Mouse (Mus musculus) brain, adult 10 weeks (tissue): Measurements from ENCODE around the gene Pgpep1. TPM values are rescaled to one million over a fixed set of nuclear protein-coding genes. Genes with fewer than 3 reads are reported as not detected.

Experiments
- polyA plus RNA-seq: library from polyadenylated mRNA; stranded (reverse); fragments of 350-450 nt; fragmentation: Illumina TruSeq; extraction: RNeasy Lipid Tissue Mini Kit (QIAGEN cat#74804); gene quantifications from one replicate; pipeline ENCODE4 v1.2.3, GENCODE M21; 2015; ENCODE audit warnings: low read depth, low replicate concordance

Pgpep1 gene
- polyA plus RNA-seq, result 14.7 TPM

GRCm38 (mm10) chr8:70660273-70660725 lies at the start of gene Pgpep1:
TSS of gene Pgpep1 (minus strand) at chr8:70660388.

GRCm38 (mm10) chr8:70703287-70703686 lies 43.1 kb upstream of the Pgpep1 start, which contains the start of gene Iqcn:
TSS of gene Iqcn (plus strand) at chr8:70703457.

DNA sequence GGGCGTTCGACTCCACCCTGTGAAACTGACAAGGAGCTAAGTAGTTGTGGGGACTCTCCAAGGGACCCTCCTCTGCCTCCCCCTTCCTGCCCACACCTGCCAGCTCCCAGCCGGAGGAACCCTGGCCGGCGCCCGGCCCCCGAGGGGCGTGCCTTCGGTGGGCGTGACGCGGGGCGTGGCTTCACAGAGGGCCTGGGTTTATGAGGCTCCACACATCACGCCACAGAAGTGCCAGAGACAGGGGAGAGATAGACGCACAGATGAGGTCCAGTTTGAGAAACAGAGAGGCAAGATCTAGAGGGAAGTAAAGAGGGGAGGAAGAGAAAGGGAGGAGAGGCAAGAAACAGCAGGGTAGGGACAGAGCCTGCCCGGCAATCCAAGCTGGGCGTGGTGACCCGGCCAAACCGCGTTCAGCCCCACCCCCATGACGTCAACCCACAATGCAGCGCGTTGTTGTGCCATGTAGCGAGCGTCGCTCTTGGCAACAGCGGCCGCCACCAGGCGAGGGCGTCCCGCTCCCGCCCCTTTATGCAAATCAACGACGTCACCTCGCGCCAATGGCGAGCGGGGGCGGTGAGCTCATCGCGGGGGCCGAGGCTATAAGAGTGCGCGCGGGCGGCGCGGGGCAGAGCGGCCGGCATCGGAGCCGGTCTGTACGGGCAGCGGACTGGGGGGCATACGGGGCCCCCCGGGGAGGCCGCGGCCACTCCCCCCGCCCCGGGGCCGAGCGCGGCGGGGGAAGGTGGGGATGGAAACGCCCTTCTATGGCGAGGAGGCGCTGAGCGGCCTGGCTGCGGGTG lies 38.3 kb upstream of the Pgpep1 start, which contains the start of gene Jund:
Gene Jund (plus strand): TSS at position 640 of the 800 bp plus-strand sequence.

GRCm38 (mm10) chr8:70673079-70673856 lies 13.1 kb upstream of the Pgpep1 start, which contains the start of gene Lsm4:
TSS of gene Lsm4 (plus strand) at chr8:70673248.

GRCm38 (mm10) chr8:70632346-70632892 lies 27.8 kb downstream of the Pgpep1 start, which contains the start of gene Gdf15:
TSS of gene Gdf15 (minus strand) at chr8:70632456.

DNA sequence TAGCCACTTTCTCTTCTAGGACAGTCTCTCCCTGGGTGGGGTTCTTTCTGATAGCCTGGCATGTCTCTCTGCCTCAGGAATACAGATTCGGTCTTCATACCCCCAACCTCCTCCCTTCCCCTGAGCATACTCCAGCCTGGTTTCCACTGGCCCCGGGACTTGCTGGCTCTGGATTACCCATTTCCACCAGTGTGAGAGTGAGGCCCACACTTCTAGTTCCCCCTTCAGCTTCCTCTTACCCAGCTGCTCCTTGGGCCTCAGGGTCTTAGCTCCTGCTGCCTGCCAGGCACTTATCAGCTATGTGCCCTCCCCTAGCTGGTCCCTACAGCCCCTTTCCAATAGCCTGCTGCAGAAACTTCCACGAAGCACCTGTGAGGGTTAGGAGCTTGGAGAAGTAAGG lies 44.3 kb downstream of the Pgpep1 start, which contains the start of gene Lrrc25:
Gene Lrrc25 (plus strand): TSS at position 262 of the 400 bp plus-strand sequence.

DNA sequence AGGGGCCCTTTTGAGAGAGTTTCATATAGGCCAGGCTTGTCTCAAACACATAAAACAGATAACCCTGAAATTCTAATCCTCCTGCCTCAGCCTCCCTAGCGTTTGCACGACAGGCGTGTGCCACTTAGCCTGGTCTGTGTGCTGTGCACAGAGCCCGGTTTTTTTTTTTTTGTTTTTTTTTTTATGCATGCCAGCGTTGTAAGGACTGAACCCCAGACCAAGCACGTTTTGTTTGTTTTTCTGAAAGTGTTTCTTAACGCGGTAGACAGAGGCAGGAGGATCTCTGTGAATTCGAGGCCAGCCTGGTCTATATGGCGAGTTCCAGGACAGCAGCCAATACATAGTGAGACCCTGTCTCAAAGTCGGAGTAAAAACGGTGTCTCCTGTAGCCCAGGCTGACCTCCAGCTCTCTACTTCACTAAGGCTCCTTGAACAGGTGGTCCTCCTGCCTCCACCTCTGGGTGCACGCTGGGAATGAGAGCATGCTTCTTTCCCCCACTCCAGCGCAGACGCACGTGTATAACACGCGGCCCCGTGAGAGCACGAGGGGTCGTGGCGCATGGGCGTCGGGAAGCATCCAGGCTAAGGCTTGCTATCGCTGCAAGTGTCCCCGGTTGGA lies 51.3 kb downstream of the Pgpep1 start, which contains the start of gene Ssbp4:
Gene Ssbp4 (minus strand): TSS at position 124 of the 619 bp plus-strand sequence.

Other genes starting within 250 kb of the Pgpep1 start
- gene Crtc1, start 220.8 kb downstream of the Pgpep1 start, polyA plus RNA-seq, result 68.4 TPM
- gene Klhl26, start 183.4 kb downstream of the Pgpep1 start, polyA plus RNA-seq, result 33.9 TPM
- 410 TPM for gene Tmem59l, start 173.0 kb downstream of the Pgpep1 start, polyA plus RNA-seq
- 5.2 TPM for gene Crlf1, start 167.2 kb downstream of the Pgpep1 start, polyA plus RNA-seq
- 129 TPM for gene Rex1bd, start 153.6 kb downstream of the Pgpep1 start, polyA plus RNA-seq
- gene Uba52, start 149.6 kb downstream of the Pgpep1 start, polyA plus RNA-seq, result 1,689 TPM
- gene Fkbp8, start 132.7 kb downstream of the Pgpep1 start, polyA plus RNA-seq, result 487 TPM
- gene Kxd1, start 132.4 kb downstream of the Pgpep1 start, polyA plus RNA-seq, result 57.3 TPM
- 12.0 TPM for gene Ell, start 120.9 kb downstream of the Pgpep1 start, polyA plus RNA-seq
- gene Isyna1, start 66.0 kb downstream of the Pgpep1 start, polyA plus RNA-seq, result 38.2 TPM
- gene Ssbp4, start 51.5 kb downstream of the Pgpep1 start, polyA plus RNA-seq, result 179 TPM
- 0.85 TPM for gene Lrrc25, start 44.2 kb downstream of the Pgpep1 start, polyA plus RNA-seq
- not detected for gene Gdf15, start 27.9 kb downstream of the Pgpep1 start, polyA plus RNA-seq
- gene Lsm4, start 12.9 kb upstream of the Pgpep1 start, polyA plus RNA-seq, result 72.2 TPM
- 82.5 TPM for gene Jund, start 38.6 kb upstream of the Pgpep1 start, polyA plus RNA-seq
- gene Iqcn, start 43.1 kb upstream of the Pgpep1 start, polyA plus RNA-seq, result 0.09 TPM
- not detected for gene Gm3336, start 58.2 kb upstream of the Pgpep1 start, polyA plus RNA-seq
- gene Pde4c, start 63.3 kb upstream of the Pgpep1 start, polyA plus RNA-seq, result 2.8 TPM
- 913 TPM for gene Rab3a, start 94.3 kb upstream of the Pgpep1 start, polyA plus RNA-seq
- gene Mpv17l2, start 100.6 kb upstream of the Pgpep1 start, polyA plus RNA-seq, result 36.8 TPM
- gene Pik3r2, start 116.3 kb upstream of the Pgpep1 start, polyA plus RNA-seq, result 83.0 TPM
- 175 TPM for gene Mast3, start 144.7 kb upstream of the Pgpep1 start, polyA plus RNA-seq
- gene Il12rb1, start 148.1 kb upstream of the Pgpep1 start, polyA plus RNA-seq, result 0.67 TPM
- gene Arrdc2, start 179.3 kb upstream of the Pgpep1 start, polyA plus RNA-seq, result 17.6 TPM
- gene Kcnn1, start 202.9 kb upstream of the Pgpep1 start, polyA plus RNA-seq, result 16.4 TPM
- 106 TPM for gene Ccdc124, start 213.5 kb upstream of the Pgpep1 start, polyA plus RNA-seq
- 14.2 TPM for gene Slc5a5, start 232.4 kb upstream of the Pgpep1 start, polyA plus RNA-seq
- gene Rpl18a, start 237.0 kb upstream of the Pgpep1 start, polyA plus RNA-seq, result 1,083 TPM
- gene Map1s, start 245.5 kb upstream of the Pgpep1 start, polyA plus RNA-seq, result 25.7 TPM